Mouse (Mus musculus) adrenal gland, adult 10 weeks (tissue): ENCODE measurements around the gene Clstn3. TPM values are rescaled to one million over a fixed set of nuclear protein-coding genes. Genes with fewer than 3 reads are reported as not detected.

ENCODE experiments used
- polyA plus RNA-seq: library from polyadenylated mRNA; stranded (reverse); fragments of 350-450 nt; fragmentation: Illumina TruSeq; extraction: RNeasy Lipid Tissue Mini Kit (QIAGEN cat#74804); gene quantifications from one replicate; pipeline ENCODE4 v1.2.3, GENCODE M21; 2014; ENCODE audit warnings: low read depth, low replicate concordance

Gene Clstn3
- polyA plus RNA-seq: 1.3 TPM

DNA sequence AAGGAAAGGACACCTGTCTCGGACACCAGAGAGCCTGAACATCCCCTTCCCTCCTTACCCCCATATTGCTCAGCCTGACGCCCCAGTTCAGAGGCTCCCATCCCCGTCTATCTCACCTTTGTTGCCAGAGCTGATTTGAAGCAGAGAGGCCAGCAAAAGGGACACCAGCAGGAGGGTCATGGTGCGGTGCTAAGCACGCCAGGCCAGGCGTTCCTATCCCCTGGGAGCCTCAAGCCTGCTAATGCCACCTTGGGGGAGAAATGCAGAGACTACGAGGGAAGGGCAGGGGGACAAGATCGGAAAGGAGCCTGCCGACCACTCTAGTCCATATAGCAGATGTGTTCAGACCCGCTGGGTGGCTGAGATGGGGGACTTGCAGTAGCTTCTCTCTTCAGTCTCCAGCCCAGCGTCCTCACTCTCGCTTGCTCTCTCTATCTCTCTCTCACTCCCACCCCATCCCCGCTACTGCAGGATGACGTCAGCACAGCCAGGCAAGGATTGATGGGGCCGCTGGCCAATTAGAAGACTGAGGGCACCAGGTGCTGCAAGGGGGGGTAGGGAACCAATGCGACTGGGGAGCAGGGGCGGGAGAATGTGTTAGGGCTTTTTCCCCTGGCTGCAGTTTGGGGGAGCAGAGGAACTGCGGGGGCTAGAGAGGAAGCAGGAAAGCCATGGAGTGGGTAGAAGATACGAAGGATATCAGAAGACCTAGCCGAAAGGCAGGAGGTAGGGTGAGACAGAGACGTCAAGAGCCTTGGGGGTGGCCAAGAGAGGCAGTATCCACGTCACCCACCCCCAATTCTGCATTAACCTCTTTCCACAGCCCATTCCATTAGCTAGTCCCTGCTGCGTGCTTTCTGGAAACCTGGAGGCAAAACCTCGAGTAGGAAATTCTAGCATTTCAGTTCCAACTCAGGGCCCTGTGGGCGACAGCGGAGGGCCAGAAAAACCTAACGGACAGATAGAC, at the start of gene Clstn3:
Gene Clstn3, minus strand, starts transcription at position 490 of the 967 bp plus-strand sequence.

DNA sequence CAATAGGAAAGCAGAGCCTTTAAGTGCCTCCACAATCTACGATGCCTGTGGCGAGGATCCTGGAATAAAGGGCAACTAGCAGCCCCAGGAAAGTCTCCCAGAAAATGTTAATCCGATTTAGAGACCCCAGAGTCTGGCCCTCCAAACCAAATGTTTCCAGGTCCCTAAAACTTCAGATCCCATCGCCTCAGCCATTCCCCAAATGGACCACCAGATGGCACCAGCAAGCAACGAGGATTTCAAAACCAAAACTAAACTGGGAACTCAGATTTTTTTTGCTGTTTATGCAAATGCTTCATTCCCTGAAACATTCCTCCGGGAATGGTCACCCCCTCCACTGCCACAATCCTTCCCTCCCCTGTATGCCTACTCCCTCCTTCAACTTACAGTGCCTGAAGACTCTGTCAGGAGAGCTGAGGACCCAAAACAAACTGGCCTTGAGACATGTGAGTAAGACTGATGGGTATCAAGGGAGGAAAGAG, 47.8 kb upstream of the Clstn3 start, which contains the start of gene C1ra:
Gene C1ra, plus strand, starts transcription at position 51 of the 482 bp plus-strand sequence.

DNA sequence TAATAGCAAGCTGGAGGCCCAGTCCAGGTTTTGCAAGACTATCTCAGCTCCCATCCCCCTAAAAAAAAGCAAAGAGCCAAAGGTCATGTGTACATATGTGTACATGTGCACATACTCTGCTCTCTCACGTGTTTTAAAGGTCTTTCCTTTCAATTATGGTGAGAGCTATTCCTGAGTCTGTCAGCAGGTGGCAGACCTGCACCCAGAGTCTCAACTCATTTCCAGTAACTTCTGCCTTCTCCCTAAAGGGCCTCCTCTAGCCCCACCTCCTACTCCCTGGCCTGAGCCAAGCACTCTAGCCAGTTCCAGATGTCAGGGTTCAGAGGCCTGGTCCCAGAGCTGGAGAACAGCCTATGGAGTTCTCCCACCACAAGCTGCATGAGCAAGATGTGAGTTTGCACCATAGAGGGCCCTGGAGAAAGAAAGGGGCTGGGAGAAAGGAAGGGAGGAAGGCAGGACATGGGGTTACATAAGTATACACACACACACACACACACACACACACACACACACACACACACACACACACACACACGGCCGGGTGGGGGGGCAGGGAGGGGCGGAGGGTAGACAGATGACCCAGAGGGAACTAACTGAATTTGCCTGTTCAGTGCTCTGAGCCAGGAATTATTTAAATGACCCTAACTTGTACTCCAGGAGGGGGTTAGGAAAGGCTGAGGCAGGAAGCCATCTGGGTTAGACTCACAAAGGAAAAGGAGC, 28.4 kb upstream of the Clstn3 start, which contains the start of gene C1rl:
Gene C1rl, plus strand, starts transcription at position 272 of the 720 bp plus-strand sequence.

DNA sequence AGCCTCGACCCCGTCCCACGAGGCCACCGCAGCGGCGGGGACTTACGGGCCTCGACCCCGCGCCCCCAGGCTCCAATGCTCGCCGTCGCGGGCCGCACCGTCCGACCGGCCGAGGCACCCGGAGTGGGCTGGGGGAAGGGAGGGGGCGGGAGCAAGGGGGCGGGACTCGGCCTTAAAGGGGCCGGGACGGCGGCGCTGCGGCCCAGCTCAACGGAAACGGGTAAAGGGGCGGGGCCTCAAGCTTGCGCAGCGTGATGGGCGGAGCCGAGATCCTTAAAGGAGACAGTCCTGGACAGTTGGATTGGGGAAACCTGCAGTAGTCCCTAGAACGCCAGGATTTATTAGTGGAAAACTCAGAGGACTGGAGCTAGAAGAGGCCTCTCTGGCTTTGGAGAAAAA, 49.7 kb downstream of the Clstn3 start, which contains the start of gene Pex5:
Gene Pex5, minus strand, starts transcription at position 141 of the 399 bp plus-strand sequence.

Other genes with a start within 250 kb of the Clstn3 start
- not detected for gene Vmn2r27, start 232.9 kb downstream of the Clstn3 start, polyA plus RNA-seq
- 6.0 TPM for gene Cd163, start 160.1 kb downstream of the Clstn3 start, polyA plus RNA-seq
- 14.2 TPM for gene Pex5, start 49.7 kb downstream of the Clstn3 start, polyA plus RNA-seq
- 7.9 TPM for gene C1rl, start 28.3 kb upstream of the Clstn3 start, polyA plus RNA-seq
- gene C1ra, start 47.6 kb upstream of the Clstn3 start, polyA plus RNA-seq: 19.7 TPM
- gene C1s1, start 77.6 kb upstream of the Clstn3 start, polyA plus RNA-seq: 62.6 TPM
- 0.29 TPM for gene C1rb, start 105.5 kb upstream of the Clstn3 start, polyA plus RNA-seq
- 0.29 TPM for gene C1s2, start 171.3 kb upstream of the Clstn3 start, polyA plus RNA-seq
- gene Lpcat3, start 198.2 kb upstream of the Clstn3 start, polyA plus RNA-seq: 56.7 TPM
- 16.4 TPM for gene Emg1, start 247.4 kb upstream of the Clstn3 start, polyA plus RNA-seq
- 35.9 TPM for gene Phb2, start 247.5 kb upstream of the Clstn3 start, polyA plus RNA-seq